Mouse (Mus musculus) liver, embryonic 16.5 days (tissue): ENCODE results near the gene Mxd4. TPM values are rescaled to one million over a fixed set of nuclear protein-coding genes. Genes with fewer than 3 reads are reported as not detected.

ENCODE experiments used
- ATAC-seq: fragments of 200-750 bp; cut with Nextera tagmentation; 2 replicates; pipeline ENCODE4 v1.8.0; 2017; ENCODE audit warnings: low read depth, mild to moderate bottlenecking, moderate number of reproducible peaks, moderate library complexity
- H3K27ac ChIP-seq: fragments of 300-500 bp; sonication (generic); 2 replicates; pipeline ENCODE4 v1.5.1; 2014; ENCODE audit warnings: mild to moderate bottlenecking, low read length
- H3K27me3 ChIP-seq: fragments of 300-500 bp; sonication (generic); 2 replicates; pipeline ENCODE4 v1.6.1; 2014; ENCODE audit warnings: low read depth, low read length, mixed read lengths; ENCODE audit not compliant: control insufficient read depth, insufficient read depth
- H3K36me3 ChIP-seq: fragments of 300-500 bp; sonication (generic); 2 replicates; pipeline ENCODE4 v1.6.1; 2014; ENCODE audit warnings: mild to moderate bottlenecking; ENCODE audit not compliant: control insufficient read depth, insufficient read depth
- H3K4me1 ChIP-seq: fragments of 300-500 bp; sonication (generic); 2 replicates; pipeline ENCODE4 v1.6.1; 2014; ENCODE audit warnings: low read depth, low read length, mixed read lengths; ENCODE audit not compliant: control insufficient read depth
- H3K4me2 ChIP-seq: fragments of 300-500 bp; sonication (generic); 2 replicates; pipeline ENCODE4 v1.6.1; 2014; ENCODE audit warnings: low read depth, low read length, mixed read lengths
- H3K4me3 ChIP-seq: fragments of 300-500 bp; sonication (generic); 2 replicates; pipeline ENCODE4 v1.5.1; 2014; ENCODE audit warnings: low read depth, mild to moderate bottlenecking, low read length
- H3K9ac ChIP-seq: fragments of 300-500 bp; sonication (generic); 2 replicates; pipeline ENCODE4 v1.6.1; 2014; ENCODE audit warnings: low read depth, low read length
- H3K9me3 ChIP-seq: fragments of 300-500 bp; sonication (generic); replicated peaks from 2 replicates; pipeline ENCODE4 v1.6.1; 2016; ENCODE audit warnings: low read length; ENCODE audit not compliant: control insufficient read depth
- WGBS: fragments of 180-500 bp; shearing (Covaris S2); extraction: QIAGEN DNeasy Blood & Tissue Kit; methylation state at CpG from one replicate; pipeline ENCODE4 v1.1.7; 2014; ENCODE audit not compliant: insufficient replicate concordance; 5-methylcytosine and 5-hydroxymethylcytosine counted together
- polyA plus RNA-seq: library from polyadenylated mRNA; unstranded; fragments of >200 nt; fragmentation: Nextera tagmentation; extraction: Ambion mirVana; gene quantifications from 2 replicates; pipeline ENCODE4 v1.2.1, GENCODE M21; 2015

The Mxd4 gene
- polyA plus RNA-seq, result 6.6 and 7.6 TPM in 2 replicates

DNA sequence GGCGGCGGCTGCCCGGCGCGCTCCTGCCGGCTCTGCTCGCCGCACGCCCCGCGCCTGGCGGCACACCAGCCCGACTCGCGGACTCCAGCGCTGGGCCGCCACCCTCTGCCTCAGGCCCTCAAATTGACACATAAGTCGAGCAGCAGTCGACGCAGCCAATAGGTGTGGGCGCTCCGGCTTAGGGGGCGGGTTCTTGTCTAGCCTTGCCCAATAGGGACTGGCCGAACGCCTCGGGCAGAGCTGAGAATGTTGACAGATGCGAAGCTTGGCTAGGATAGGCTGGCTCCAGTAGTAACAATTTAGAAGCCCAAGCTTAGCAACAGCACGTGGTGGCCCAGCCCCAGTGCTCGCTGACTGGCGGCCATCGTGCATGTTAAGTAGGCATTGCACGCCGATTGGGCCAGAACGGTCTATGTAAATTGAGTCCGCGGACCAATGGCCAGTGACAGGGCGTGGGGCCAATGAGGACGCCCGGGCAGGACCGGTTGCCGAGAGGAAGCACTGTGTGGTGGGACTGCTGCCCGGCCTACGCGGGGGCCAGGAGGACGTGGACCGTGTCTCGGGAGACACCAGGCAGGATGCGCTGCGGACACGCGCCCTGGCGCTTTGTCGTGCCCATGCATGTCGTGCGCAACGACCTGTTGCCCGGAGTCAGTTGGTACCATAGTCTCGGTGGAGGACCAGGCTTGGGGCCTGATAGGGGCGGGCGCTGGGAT, at the start of gene Mxd4:
TSS of gene Mxd4 (minus strand) at position 120 of the 716 bp plus-strand sequence.
- Histone ChIP-seq H3K4me2 (peak within 1 kb of the TSS; percentile 99), H3K27me3 (no peaks in the 10 kb centered on the region), H3K4me3 (peak within 1 kb of the TSS; percentile 81), H3K9me3 (no peaks in the 10 kb centered on the region), H3K9ac (peak within 1 kb of the TSS; percentile 68), H3K36me3 (no peaks in the 10 kb centered on the region), H3K4me1 (peaks cover 20% of the 10 kb centered on the region), H3K27ac (peak within 1 kb of the TSS; percentile 92)
- WGBS, result under 1% methylated on average over 49 of the region's 60 CpGs
- ATAC-seq, result peak; percentile 94

DNA sequence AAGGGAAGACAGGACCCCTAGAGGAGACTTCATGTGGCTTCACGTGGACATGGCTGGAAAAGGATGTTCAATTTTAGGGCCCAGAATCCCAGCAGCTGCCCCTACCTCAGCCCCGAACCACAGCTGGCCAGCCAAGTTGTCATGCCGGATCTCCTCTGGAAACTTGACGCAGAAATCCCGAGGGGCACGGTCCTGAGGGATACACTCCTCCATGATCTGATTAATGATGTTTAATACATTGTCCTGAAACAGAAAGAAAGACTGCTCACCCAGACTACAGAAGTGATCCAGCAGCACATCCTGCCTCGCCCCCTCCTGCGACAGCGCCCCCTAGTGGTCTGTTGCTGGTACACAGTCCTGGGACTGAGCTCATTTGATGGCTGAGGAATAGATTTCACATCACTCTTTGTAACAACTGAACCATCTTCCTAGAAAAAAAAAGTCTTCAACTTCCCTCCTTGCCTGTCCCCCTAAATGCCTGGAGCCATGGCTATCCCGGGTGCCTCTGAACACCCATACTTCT, 48.4 kb upstream of the Mxd4 start:
- H3K27ac ChIP-seq, result no peak overlapping the region
- no peaks in the 10 kb centered on the region for H3K4me1 ChIP-seq
- no peak overlapping the region for H3K9ac ChIP-seq
- no peaks in the 10 kb centered on the region for H3K27me3 ChIP-seq
- ATAC-seq, result no peak
- 51% methylated on average over 10 of the region's 10 CpGs for WGBS
- no peak overlapping the region for H3K4me2 ChIP-seq
- H3K4me3 ChIP-seq, result no peak overlapping the region
- no peaks in the 10 kb centered on the region for H3K36me3 ChIP-seq
- no peaks in the 10 kb centered on the region for H3K9me3 ChIP-seq

GRCm38 (mm10) chr5:34235056-34235455, 47.5 kb upstream of the Mxd4 start:
- Histone ChIP-seq H3K4me2 (no peak overlapping the region), H3K9me3 (no peaks in the 10 kb centered on the region), H3K36me3 (no peaks in the 10 kb centered on the region), H3K9ac (no peak overlapping the region), H3K4me3 (no peak overlapping the region), H3K27me3 (no peaks in the 10 kb centered on the region), H3K4me1 (no peaks in the 10 kb centered on the region), H3K27ac (no peak overlapping the region)
- no peak for ATAC-seq
- WGBS, result 65% methylated on average over 4 of the region's 4 CpGs

DNA sequence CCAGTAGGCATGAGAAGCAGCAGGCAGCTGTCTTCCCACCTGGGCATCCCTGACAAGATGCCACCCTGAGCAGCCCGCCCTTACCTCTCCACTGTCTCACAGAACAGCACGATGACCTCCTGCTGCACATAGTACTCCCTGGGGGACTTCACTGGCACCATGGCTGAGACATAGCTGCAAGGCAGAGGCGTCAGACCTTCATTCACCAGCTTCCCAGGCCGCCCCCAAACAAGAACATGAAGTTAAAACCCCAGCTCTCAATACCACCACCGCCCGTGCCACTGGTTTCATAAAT, 45.6 kb upstream of the Mxd4 start:
- no peak overlapping the region for H3K9ac ChIP-seq
- H3K4me3 ChIP-seq, result no peak overlapping the region
- H3K9me3 ChIP-seq, result no peaks in the 10 kb centered on the region
- ATAC-seq, result no peak
- no peaks in the 10 kb centered on the region for H3K36me3 ChIP-seq
- no peaks in the 10 kb centered on the region for H3K4me1 ChIP-seq
- no peaks in the 10 kb centered on the region for H3K27me3 ChIP-seq
- WGBS, result 65% methylated on average over 6 of the region's 6 CpGs
- H3K4me2 ChIP-seq, result no peak overlapping the region
- H3K27ac ChIP-seq, result no peak overlapping the region

GRCm38 (mm10) chr5:34232481-34233220, 45.1 kb upstream of the Mxd4 start:
- H3K4me2 ChIP-seq, result no peak overlapping the region
- H3K4me3 ChIP-seq, result no peak overlapping the region
- no peaks in the 10 kb centered on the region for H3K9me3 ChIP-seq
- no peaks in the 10 kb centered on the region for H3K36me3 ChIP-seq
- no peak overlapping the region for H3K27ac ChIP-seq
- ATAC-seq, result no peak
- no peak overlapping the region for H3K9ac ChIP-seq
- 34% methylated on average over 8 of the region's 8 CpGs for WGBS
- no peaks in the 10 kb centered on the region for H3K27me3 ChIP-seq
- H3K4me1 ChIP-seq, result no peaks in the 10 kb centered on the region

- no peaks in the 10 kb centered on the region for H3K9me3 ChIP-seq
- no peaks in the 10 kb centered on the region for H3K36me3 ChIP-seq
- ATAC-seq, result no peak
- H3K4me2 ChIP-seq, result no peak overlapping the region
- no peak overlapping the region for H3K4me3 ChIP-seq
- 35% methylated on average over 6 of the region's 6 CpGs for WGBS
- H3K9ac ChIP-seq, result no peak overlapping the region
- H3K27ac ChIP-seq, result no peak overlapping the region
- no peaks in the 10 kb centered on the region for H3K27me3 ChIP-seq
- no peaks in the 10 kb centered on the region for H3K4me1 ChIP-seq
These were observed 44.4 kb upstream of the Mxd4 start for GRCm38 (mm10) chr5:34231901-34232300.

- no peak overlapping the region for H3K4me3 ChIP-seq
- H3K27ac ChIP-seq, result no peak overlapping the region
- WGBS, result 45% methylated on average over 9 of the region's 9 CpGs
- H3K27me3 ChIP-seq, result no peaks in the 10 kb centered on the region
- H3K9ac ChIP-seq, result no peak overlapping the region
- ATAC-seq, result no peak
- H3K4me1 ChIP-seq, result no peaks in the 10 kb centered on the region
- H3K36me3 ChIP-seq, result no peaks in the 10 kb centered on the region
- no peak overlapping the region for H3K4me2 ChIP-seq
- H3K9me3 ChIP-seq, result no peaks in the 10 kb centered on the region
These were observed 43.3 kb upstream of the Mxd4 start for GRCm38 (mm10) chr5:34230599-34231485.

GRCm38 (mm10) chr5:34229503-34229902, 42.0 kb upstream of the Mxd4 start:
- Histone ChIP-seq H3K4me2 (no peak overlapping the region), H3K27me3 (no peaks in the 10 kb centered on the region), H3K9me3 (no peaks in the 10 kb centered on the region), H3K36me3 (no peaks in the 10 kb centered on the region), H3K4me1 (no peaks in the 10 kb centered on the region), H3K27ac (no peak overlapping the region), H3K9ac (no peak overlapping the region), H3K4me3 (no peak overlapping the region)
- peak; percentile 70; the same call in 1 of the 2 replicates for ATAC-seq
- 64% methylated on average over 5 of the region's 5 CpGs for WGBS
